Mouse (Mus musculus) spleen, adult 12 weeks (tissue): Measurements from ENCODE around the gene Rimkla.
"Not testable (repeated sequence)": the region's sequence is repeated elsewhere in the genome, so short reads cannot be mapped to it uniquely, and the experiment has no call there.

Experiments used
- DNase-seq: peaks from one replicate; pipeline ENCODE4 v3.0.0; 2022; ENCODE audit warnings: low spot score

Rimkla gene

GRCm38 (mm10) chr4:119492291-119492932 is at the start of gene Rimkla:
TSS of gene Rimkla (minus strand) at chr4:119492628.
- DNase-seq, result peak; percentile 13

- no peak for DNase-seq
Observed at GRCm38 (mm10) chr4:119540533-119540890, 48.1 kb upstream of the Rimkla start.

GRCm38 (mm10) chr4:119539836-119540532 is 47.6 kb upstream of the Rimkla start:
- peak; percentile 34 for DNase-seq

GRCm38 (mm10) chr4:119539031-119539824 is 46.8 kb upstream of the Rimkla start, which contains the start of gene Frg2f1:
TSS of gene Frg2f1 (minus strand) at chr4:119539529.
- peak; percentile 86 for DNase-seq

- DNase-seq, result no peak
Observed at GRCm38 (mm10) chr4:119537436-119537835, 45.0 kb upstream of the Rimkla start.

- not testable (repeated sequence) for DNase-seq
Observed at GRCm38 (mm10) chr4:119536615-119537014, 44.2 kb upstream of the Rimkla start, which contains the start of gene Foxj3. TSS of gene Foxj3 (plus strand) at chr4:119537004.

GRCm38 (mm10) chr4:119535103-119535502 is 42.7 kb upstream of the Rimkla start:
- DNase-seq, result no peak

GRCm38 (mm10) chr4:119531813-119532212 is 39.4 kb upstream of the Rimkla start:
- DNase-seq, result no peak

GRCm38 (mm10) chr4:119526329-119526845 is 34.0 kb upstream of the Rimkla start:
- DNase-seq, result no peak

- no peak for DNase-seq
Observed at GRCm38 (mm10) chr4:119524466-119524865, 32.0 kb upstream of the Rimkla start.

- no peak for DNase-seq
Observed at GRCm38 (mm10) chr4:119524010-119524409, 31.6 kb upstream of the Rimkla start.

- DNase-seq, result no peak
Observed at GRCm38 (mm10) chr4:119523575-119523974, 31.1 kb upstream of the Rimkla start.

- no peak for DNase-seq
Observed at GRCm38 (mm10) chr4:119512731-119513141, 20.3 kb upstream of the Rimkla start.

- no peak for DNase-seq
Observed at GRCm38 (mm10) chr4:119511591-119511990, 19.2 kb upstream of the Rimkla start.

GRCm38 (mm10) chr4:119498319-119498848 is 6.0 kb upstream of the Rimkla start:
- DNase-seq, result no peak

GRCm38 (mm10) chr4:119492933-119493327 is 502 bp upstream of the Rimkla start:
- no peak for DNase-seq

- DNase-seq, result no peak
Observed at GRCm38 (mm10) chr4:119490806-119491205, 1.6 kb downstream of the Rimkla start.

- DNase-seq, result no peak
Observed at GRCm38 (mm10) chr4:119489666-119490065, 2.8 kb downstream of the Rimkla start.

- no peak for DNase-seq
Observed at GRCm38 (mm10) chr4:119484882-119485281, 7.5 kb downstream of the Rimkla start.

- no peak for DNase-seq
Observed at GRCm38 (mm10) chr4:119483051-119483450, 9.4 kb downstream of the Rimkla start.

- no peak for DNase-seq
Observed at GRCm38 (mm10) chr4:119473150-119473549, 19.3 kb downstream of the Rimkla start.

- DNase-seq, result no peak
Observed at GRCm38 (mm10) chr4:119472545-119472944, 19.9 kb downstream of the Rimkla start.
